Mouse (Mus musculus): ENCODE data around the gene Fam189a2.

Gene Fam189a2

DNA sequence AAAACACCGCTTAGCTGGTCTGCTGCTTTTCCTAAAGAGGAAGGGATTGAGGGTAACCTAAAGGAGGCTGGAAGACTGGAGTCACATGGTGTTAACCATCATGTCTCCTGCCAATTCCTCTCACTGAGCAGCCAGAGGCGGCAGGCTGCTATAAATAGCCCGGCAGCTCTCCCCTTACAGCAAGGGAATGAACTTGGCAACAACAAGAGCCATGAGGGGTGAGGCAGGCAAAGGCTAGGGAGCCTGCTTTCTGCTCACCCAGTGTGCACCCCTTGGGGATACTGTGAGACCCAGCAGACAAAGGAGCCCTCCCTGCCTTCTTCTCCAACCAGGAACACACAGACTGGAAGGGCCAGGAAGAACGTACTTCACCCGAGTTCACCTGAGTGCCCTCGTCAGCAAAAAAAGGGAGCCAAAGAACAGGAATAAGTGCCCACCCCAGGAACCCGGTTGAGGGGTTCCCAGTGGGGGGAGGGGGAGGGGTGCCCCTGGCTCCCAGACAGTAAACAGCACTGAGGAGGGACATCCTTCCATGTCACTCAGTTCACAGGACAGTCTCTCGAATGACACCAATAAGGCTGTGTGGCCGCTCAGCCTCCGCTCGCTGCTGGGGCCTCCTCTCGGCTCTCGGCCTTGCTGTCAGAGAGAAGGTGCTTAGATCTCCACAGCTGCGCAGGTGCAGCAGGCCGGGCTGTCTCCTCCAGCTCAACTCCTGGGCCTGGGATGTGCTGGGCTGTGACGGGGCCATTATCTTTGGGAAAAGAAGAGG is 57.8 kb downstream of the Fam189a2 start:
- DNase-seq (ENCODE audit: low spot score in 2 of 2): peak; percentile 83 to 87

DNA sequence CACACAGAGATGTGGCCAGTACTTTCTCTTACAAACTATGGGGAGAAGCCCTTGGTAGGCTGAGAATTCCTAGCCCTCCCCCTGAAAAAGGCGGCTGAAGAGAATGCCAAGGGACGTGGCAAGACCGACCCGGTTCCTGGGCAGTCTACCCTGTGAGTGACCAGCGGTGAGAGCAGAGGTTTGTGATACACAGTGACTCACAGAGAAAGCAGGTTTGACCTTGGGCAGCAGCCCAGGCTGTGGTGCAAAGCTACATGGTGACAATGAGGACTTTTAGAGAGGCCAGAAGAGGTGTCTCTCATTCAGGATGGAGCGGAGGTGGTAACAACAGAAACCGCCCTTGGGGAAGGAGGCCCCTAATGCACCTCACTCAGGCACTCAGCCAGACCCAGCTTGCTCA is 59.4 kb downstream of the Fam189a2 start:
- no peak for DNase-seq (ENCODE audit: low spot score in 2 of 2)

DNA sequence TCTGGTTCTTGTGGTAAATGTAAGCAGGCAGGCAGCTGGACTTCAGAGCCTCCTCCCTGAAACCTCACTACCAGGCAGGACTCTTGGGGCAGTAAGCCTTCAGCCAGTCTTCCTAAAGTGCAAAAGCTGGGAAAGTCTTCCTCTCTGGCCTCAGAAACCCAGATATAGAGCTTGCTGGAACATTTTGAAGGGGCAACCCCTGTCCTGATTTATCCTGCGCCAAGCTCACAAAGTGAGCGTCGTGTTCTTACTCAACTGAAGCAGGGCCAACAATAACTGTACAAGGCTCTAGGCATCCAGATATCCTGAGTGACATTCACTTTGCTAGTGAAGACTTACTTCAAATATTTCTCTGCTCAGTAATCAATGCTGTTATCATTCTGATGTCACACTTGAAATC is 60.4 kb downstream of the Fam189a2 start:
- no peak for DNase-seq (ENCODE audit: low spot score in 2 of 2)

DNA sequence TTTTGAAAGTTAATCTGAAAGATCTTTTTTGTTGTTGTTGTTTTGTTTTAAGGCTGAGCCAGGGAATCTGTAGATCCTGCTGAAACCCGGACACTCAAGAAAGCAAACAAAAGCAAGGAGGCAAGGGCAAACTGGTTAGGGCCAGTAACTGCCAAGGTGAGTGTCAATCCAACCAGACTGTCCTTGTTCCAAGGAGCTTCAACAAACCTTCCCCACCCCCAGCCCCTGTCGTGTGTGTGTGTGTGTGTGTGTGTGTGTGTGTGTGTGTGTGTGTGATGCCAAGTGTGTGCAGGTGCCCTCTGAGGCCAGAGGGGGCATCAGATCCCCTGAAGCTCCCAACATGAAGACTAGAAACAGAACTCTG is 62.0 kb downstream of the Fam189a2 start:
- DNase-seq (ENCODE audit: low spot score in 2 of 2): no peak

DNA sequence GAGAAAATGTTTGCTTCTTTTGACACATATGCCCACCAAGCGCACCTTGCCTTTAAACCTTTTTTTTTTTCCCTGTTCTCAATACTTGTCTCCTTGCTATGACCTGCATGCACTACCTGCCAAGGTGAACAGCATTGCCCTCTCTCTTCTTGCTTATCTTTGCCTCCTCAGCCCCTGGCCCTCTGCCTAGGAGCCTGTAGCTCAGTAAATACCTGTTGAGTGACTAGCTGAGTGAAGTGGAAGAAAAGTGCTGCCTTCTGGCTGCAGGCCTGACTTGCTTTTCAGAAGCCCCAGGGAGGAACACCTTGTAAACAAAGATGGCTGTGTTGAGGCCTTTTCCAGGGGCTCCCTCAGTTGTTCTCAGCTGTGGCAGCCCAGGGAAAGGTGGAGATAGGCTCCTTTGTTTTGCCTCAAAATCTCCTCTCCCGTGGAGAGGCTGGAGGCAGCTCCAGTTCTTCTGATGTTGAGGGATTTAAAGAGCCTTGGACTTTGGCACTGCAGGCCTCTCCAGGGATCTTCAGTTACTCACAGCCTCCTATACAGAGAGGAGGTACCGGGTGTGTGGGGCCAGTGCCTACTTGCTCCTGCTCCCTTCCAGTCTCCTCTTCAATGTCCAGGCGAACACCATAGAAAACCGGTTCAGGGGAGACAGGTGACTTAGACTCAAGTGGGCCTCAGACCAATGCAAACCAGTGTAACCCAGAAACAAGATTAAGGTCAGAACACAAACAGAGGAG is 62.5 kb downstream of the Fam189a2 start:
- no peak for DNase-seq (ENCODE audit: low spot score in 2 of 2)

DNA sequence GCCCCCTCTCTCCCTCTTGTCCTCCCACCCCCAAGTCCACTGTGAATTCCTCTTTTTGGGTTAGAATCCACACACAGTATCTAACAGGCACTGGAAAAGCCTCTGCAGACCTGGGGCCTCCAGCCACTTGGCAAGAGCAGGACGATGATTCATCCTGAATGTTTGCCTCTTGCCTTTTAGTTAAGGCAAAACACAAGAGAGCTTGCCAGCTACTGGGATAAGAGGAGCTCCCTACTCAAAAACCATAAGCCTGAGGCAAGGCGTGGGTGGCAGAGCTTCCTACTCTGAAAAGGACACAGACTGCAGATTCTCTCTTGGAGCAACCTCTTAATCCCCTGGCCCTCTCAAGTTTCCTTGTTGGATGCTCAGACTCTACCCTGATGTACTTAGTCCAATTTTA is 63.7 kb downstream of the Fam189a2 start:
- DNase-seq (ENCODE audit: low spot score in 2 of 2): peak; percentile 83 to 84

DNA sequence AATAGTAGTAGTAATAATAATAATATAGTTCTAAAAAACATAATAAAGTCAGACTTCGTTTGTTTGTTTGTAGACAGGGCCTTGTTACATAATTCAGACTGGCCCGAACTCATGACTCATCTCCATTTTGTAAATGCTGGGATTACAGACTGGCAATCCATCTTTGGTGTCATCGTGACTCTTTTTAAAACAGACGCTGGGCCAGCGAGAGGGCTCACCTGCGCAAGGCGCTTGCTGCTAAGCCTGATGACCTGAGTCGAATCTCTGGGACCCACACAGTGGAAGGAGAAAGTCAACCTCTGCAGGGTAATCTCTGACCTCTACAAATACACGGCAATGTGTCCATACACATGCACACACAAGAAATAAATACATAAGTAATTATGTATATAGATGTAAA is 64.4 kb downstream of the Fam189a2 start:
- no peak for DNase-seq (ENCODE audit: low spot score in 2 of 2)

DNA sequence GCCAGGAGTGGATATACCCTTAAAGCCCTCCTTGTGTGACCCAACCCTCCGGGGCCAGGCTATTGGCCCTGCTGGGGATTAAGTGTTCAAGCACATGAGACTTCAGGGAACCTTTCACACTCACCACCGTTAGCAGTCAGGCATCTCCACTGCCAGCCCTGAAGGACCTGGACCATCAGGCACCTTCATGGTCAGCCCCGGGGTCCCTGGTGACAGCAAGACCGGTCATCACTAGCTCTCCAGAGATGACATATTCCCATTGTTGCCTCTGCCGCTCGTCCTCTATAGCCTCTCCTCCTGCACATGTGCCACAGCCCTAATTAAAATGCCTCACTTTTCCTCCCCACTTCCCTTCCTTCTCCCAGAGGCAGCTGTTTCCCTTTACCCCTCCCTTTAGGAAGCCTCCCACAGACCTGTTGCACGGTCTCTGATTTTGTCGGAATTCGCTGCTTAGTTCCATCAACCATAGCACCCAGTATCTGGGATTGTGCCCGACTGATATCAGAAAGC is 66.4 kb downstream of the Fam189a2 start:
- DNase-seq (ENCODE audit: low spot score in 2 of 2): no peak

DNA sequence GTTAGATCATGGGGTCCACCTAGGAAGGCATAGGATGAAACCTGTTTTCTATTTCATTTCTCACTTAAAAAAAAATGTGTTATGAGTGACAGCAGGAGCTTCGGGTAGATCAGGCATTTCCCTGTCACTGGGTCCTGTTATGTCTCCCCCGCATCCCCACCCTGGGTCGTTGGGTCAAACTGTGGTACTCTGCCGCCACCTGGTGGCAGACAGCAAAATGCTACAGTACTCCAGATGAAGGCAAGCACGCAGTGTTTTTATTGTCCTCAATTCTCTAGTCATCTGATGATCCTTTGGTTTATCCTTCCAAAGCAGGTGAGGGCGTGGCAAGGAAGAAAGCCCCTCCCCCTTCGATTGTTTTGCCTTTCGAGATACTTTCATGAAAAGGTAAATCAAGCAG is 69.3 kb downstream of the Fam189a2 start:
- DNase-seq (ENCODE audit: low spot score in 2 of 2): peak; percentile 44 to 67

DNA sequence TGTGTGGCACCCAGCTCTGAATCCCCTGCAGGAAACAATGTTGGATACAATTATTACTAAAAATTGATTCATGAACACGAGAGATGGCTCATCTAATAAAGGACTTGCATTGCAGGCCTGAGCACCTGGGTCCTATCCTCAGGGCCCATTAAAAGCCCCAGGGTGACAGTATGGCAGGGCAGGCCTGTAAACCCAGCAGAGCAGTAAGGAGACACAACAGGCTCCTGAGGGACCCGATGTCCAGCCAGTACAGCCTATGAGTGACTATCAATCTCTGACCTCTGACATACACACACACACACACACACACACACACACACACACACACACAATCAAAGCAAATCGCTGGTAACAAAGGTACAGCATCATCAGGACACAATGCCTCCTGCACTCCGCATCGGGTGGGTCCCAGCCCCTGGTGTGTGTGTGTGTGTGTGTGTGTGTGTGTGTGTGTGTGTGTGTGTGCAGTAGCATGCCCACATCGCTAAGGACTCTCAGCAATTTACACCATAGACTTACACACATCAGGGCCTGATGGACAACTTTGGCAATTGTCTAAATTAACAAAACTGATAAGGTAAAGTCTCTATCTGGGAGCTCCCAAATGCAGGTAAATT is 69.9 kb downstream of the Fam189a2 start:
- DNase-seq (ENCODE audit: low spot score in 2 of 2): no peak

DNA sequence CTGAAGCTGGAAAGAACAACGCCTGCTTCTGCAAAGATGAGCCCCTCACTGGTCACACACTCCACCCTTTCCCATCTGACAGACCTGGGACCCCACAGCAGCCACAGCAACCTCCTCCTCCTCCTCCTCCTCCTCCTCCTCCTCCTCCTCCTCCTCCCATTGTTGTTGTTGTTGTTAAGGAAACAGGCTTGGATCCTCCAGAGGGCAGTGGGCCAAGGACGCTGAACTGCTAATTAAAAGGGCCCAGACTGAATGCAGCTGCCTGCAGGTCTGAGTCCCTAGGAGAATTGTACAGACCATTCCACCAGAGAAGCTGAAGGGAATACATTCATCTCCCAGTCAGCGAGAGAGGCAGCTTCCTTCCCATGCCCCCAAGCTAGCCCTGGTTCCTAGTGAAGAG is 70.5 kb downstream of the Fam189a2 start:
- DNase-seq (ENCODE audit: low spot score in 2 of 2): peak; percentile 44 to 51

DNA sequence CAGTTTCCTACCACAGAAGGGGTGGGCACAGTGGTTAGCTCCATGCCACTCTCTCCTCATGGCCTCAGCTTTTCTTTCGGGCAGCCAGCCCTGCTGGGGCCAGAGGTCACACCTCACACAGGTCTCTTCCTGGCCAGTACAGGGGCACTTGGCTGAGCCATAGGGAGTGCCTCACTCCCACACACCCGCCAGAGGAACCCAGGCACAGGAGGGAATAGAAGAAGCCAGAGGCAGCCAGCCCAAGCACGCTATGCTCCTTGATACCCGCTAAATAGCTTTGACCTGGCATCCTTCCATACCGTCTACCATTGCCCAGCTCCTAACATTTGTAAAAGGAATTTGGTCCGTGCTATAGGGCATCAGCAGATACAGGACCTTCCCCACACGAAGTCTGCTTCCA is 70.9 kb downstream of the Fam189a2 start:
- DNase-seq (ENCODE audit: low spot score in 2 of 2): no peak

DNA sequence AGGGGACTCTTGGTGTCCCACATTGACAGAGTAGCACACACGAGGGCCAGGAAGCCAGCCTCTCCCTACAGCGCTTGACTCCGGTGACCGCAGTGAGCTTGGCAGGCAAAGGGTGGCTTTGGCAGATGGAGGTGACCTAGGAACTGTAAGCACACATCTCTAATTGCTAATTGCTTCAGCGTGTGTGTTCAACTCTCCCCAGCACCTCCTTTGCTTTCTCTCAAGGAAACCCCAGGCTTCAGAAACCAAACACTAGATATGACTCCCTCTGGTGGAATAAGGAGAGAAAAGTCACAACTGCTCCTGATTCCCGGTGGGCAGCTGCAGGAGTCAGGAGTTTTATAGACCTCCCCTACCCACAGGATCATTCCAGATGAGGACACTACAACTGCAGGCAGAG is 71.9 kb downstream of the Fam189a2 start:
- DNase-seq (ENCODE audit: low spot score in 2 of 2): no peak

DNA sequence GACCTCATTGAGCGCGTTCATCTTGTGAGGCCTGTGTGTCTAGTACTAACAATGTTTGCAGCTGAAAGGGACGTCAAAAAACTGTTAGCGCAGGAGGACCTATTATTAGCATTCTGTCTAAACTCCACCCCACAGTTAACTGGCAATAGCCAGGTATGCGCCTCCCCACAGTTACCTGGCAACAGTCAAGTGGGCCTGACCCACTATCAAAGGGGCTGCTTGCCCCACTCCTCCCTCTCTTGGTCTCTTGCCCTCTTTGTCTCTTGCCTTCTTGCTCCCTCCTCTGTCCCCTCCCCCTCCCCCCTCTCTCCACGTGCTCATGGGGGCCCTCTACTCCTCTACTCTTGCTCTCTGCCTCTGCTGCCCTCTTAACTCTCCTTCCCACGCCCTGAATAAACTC is 73.3 kb downstream of the Fam189a2 start:
- DNase-seq (ENCODE audit: low spot score in 2 of 2): no peak

DNA sequence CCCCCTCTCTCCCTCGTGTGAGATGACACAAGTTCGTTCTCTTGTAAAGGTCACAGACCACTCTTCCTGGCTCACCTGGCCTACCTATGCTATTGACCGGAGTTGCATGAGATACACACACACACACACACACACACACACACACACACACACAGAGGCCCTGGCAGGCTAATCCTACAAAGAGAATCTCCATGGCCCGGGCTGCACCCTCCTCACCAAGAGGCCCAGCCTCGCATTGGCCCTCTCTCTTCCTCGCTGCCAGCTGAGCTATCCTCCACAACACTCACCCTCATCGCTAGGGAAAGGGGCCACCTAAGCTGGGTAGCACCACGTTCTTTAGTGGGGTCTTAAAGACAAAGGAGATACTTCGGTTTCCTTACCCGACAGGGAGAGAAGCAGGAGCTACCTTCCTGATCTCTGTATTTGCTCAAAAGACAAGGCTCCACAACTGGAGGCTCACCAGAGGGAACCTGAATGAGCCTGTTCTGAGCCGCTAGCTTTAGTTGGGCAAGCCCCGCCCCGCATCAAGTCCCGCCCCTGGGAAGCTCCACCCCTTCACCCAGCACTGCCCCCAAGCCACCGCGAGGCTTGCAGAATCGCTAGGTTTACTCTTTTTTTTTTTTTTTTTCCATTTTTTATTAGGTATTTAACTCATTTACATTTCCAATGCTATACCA is 74.4 kb downstream of the Fam189a2 start:
- DNase-seq (ENCODE audit: low spot score in 2 of 2): no peak

DNA sequence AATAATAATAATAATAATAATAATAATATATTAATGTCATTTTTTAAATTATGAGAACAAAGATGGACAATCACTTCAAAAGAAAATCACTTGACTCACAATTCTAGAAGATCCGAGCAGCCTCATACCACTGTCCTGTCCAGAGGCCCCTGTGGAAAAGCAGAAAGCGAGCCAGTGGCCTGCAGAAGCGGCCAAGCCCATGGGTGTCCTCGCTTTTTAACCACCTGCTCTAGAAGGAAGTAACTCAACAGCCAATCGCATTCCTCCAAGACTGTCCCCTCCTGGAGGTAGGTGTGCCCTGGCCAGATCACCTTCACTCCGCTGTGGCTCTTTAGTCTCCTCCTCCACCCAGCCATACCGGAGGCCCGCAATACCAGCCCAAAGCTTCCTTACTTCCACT is 75.4 kb downstream of the Fam189a2 start:
- DNase-seq (ENCODE audit: low spot score in 2 of 2): no peak

DNA sequence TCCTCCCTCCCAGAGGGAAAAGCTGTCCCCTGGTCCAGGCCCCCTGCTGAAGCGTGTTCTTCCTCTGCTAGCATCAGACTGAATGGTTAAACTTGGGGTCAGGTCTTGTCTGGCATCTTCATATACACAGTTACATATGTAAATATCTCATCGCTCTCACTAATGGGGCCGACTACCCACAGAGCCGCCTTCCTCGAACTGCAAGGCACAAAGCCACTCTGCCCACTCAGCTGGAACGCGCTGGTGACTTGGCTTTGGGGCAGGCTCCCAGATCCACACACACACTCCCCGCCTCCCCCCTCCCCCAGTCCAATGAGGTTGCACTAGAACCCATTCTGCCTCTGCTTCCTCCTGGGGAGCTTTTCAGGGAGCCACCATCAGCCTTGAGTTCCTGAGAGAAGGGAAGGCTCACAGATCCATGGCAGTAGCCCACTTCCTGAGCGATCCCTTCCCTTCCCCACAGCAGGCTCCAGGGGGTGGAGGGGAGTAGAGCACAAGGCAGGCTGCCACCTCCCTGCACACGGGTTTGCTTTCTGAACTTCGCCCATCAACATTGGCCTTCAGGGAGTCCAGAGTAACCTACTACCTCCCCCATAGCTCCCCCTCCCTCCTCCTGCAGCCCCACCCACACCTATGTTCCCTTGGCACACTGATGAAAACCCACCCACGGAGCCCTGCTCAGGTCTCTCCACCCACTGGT is 82.4 kb downstream of the Fam189a2 start:
- DNase-seq (ENCODE audit: low spot score in 2 of 2): no peak

DNA sequence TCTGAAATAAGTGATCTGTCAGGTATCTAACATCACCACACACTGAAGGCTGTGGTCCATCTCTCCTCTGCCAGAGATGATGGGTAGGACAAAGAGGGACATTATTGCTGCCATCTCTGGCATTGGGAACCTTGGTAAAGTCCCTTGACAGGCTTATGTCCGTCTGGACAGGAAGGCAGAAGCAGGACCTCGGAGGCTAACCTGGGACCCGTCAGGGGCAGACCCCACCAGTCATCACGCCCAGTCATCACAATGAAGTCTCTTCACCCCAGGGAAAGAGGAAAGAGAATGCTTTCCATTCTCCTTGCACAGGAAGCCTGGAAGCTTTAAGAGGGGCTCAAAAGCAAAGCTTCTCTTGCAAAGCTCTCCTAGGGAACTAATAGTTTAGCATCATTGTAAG is 82.9 kb downstream of the Fam189a2 start:
- DNase-seq (ENCODE audit: low spot score in 2 of 2): no peak

DNA sequence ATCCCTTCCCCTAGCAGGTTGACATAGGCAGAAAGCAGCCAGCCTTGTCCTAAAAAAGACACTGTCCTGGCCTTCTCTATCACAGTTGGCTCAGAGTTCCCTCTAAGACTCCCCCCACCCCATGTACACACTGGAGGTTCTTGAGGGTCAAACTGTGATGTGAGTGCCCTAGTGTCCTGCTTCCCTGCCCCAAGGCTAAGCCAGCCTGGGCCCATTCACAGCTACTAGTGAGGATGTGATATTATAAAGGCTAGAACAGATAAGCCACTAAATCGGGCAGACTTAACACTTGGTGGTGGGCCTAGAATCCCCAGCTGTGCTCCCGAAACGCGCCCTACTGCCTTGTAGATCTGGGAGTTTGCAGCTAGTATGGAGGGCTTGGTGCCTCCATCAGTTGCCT is 84.1 kb downstream of the Fam189a2 start:
- no peak for DNase-seq (ENCODE audit: low spot score in 2 of 2)

DNA sequence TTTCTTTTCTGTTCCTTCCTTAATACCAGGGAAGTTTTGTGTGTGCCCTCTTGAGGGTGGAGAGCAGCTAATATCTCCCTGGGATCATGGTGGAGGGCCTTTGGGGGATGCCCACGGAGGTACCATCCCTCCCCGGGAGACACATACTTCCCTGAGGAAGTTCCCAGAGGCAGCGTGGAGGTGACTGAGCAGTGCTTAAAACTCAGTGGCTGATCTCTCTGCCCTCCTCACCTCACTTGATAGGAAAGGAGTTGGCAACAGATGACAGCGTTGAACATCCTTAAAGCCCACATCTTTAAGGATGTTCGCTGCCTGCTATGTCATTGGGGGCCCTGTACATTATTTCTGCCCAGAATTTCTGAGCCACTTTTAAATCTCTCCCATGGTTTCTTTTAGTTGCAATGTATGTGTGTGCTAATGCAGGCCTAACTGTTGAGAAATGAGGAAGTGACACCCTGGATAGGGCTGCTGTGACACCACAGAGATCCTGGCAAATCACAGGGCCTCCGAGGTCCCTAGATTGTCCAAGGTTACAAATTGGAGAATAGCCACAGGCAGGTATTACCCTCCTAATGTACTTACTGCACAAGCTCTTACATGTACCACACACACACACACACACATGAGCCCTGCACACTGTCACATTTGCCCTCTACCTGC is 84.7 kb downstream of the Fam189a2 start:
- DNase-seq (ENCODE audit: low spot score in 2 of 2): no peak

DNA sequence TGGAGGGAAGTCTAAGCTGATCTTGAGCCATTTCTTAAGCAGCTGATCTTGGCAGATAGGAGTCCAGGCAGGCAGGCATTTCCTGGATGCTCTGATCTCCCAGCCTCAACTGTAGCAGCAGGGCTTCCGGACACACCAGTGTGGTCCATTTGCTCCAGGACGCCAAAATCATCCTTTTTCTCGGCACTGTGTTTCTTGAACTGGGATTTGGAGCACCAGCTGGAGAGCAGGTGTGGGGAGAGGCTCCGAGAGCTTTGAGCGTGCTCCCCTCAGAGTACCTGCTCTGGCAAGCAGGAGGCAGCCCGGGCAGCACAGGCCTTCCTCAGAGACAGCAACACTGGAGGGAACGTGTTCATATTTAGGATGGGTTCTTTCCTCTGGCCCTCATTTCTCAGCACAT is 87.9 kb downstream of the Fam189a2 start:
- no peak for DNase-seq (ENCODE audit: low spot score in 2 of 2)
